Mouse (Mus musculus) thymus, adult 2 months (tissue): ENCODE data around the gene Wfdc17.

Experiments used
- CTCF ChIP-seq: fragments of 200-500 bp; IDR thresholded peaks from 2 replicates; pipeline ENCODE4 v1.5.1; 2012; ENCODE audit warnings: mild to moderate bottlenecking, control low read depth, low read length, moderate library complexity, borderline replicate concordance; ENCODE audit not compliant: control insufficient read depth, poor library complexity, insufficient read depth; ENCODE audit errors: extremely low read depth
- POLR2A ChIP-seq: fragments of 200-500 bp; IDR thresholded peaks from 2 replicates; pipeline ENCODE4 v1.6.1; 2012; ENCODE audit warnings: mild to moderate bottlenecking, low read length, control low read depth, moderate library complexity; ENCODE audit not compliant: control insufficient read depth, poor library complexity, insufficient read depth; ENCODE audit errors: extremely low read depth

DNA sequence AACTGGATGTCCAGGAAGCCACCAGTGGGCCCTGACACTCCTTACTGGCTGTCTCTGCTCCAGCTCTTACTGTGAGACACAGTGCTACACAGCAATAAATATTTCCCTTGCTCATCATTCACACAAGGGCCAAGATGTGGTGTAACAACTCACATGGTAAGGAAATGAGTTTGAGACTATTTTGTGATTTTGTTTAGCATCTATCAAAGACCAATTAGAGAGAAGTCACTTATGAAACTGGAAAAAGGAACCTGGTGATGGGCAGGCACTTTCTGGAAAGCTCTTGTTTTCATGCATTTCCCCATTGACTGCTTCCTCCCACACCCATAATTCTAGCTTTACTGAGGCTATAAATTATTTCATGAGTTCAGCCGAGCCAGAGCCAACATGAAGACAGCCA, at the start of gene Wfdc17:
- no peak for TF ChIP-seq CTCF
- TF ChIP-seq POLR2A, result no peak
